Mouse (Mus musculus): ENCODE measurements around the gene Acot11. TPM values are rescaled to one million over a fixed set of nuclear protein-coding genes. Genes with fewer than 3 reads are reported as not detected.
"Not testable (repeated sequence)": the region's sequence is repeated elsewhere in the genome, so short reads cannot be mapped to it uniquely, and the experiment has no call there.

The Acot11 gene
- polyA plus RNA-seq, 1 experiment from 2014 or later: 2.7 TPM

DNA sequence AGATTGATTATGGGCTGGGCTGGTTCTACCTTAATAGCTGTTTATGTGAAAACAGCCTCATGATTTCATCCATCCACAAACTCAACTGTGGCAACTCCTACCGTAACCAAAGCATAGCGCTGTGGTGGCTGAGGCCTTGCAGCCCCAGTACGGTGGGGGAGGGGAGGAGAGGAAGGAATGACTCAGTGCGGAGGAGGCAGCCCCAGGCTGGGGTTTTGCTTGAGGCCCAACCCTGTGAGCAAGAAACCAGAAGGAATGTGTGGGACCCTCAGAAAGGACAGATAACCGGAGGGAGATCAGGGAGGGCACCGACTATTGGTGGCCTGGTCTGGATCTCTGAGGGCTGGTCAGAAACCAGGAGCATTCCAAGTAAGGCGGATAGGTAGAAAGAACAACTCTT, 17.0 kb downstream of the Acot11 start:
- Histone ChIP-seq H3K4me3 (replicated peaks) (no peak overlapping the region), H3K4me1 (peaks cover 59% of the 10 kb centered on the region), H3K27ac (peak overlapping the region; percentile 91; the same call in 1 of the 2 replicates), H3K9ac (no peak overlapping the region), H3K27me3 (no peaks in the 10 kb centered on the region), H3K9me3 (replicated peaks) (no peaks in the 10 kb centered on the region), H3K4me2 (no peak overlapping the region), H3K36me3 (no peaks in the 10 kb centered on the region)
- 36% methylated on average over 7 of the region's 7 CpGs for WGBS
- 0 out of 2 replicates have a peak, but pooled peaks have one; percentile 31 for ATAC-seq (replicated peaks; ENCODE audit: low FRiP score)

DNA sequence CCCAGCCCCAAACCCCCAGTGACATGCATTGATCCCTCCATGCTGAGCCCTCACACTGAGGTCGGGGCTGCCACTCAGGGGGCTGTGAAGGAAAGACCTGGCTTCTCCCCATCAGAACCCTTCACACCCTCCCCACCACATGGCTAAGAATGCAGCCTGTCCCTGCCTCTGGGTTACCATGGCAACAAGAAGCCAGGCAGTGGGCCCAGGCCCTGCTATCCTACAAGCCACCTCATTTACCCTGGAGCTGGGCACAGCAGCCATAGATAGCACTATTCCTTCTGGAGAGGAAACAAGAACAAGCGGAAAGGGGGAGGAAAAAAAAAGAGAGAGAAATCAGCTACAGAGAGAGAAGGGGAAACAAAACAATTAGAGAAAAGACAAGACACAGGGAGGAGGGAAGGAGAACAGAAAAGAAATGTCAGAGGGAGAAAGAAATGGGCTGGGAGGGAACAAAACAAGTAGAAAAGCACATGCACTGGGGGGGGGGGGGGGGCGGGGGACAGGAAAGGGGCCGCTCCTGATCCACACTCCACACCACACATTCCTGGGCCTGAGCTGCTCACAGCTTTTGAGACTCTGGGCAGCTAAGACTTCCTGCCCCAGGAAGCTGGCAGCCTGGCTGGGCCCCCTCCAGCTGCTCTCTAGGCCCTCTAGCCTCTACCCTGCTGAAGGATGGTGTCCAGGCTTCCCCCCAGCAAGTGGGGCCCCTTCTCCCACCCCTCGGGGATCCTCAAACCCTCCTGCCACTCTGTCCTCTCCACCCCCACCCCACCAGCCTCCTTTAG, 18.9 kb downstream of the Acot11 start:
- Histone ChIP-seq H3K4me2 (no peak overlapping the region), H3K27me3 (no peaks in the 10 kb centered on the region), H3K9ac (0 out of 2 replicates have a peak overlapping the region, but pooled peaks have one; percentile 21), H3K36me3 (no peaks in the 10 kb centered on the region), H3K4me1 (peaks cover 62% of the 10 kb centered on the region), H3K4me3 (replicated peaks) (no peak overlapping the region), H3K9me3 (replicated peaks) (no peaks in the 10 kb centered on the region), H3K27ac (peak overlapping the region; percentile 91)
- WGBS: 13% methylated on average over 4 of the region's 5 CpGs
- ATAC-seq (replicated peaks; ENCODE audit: low FRiP score): peak; percentile 67

DNA sequence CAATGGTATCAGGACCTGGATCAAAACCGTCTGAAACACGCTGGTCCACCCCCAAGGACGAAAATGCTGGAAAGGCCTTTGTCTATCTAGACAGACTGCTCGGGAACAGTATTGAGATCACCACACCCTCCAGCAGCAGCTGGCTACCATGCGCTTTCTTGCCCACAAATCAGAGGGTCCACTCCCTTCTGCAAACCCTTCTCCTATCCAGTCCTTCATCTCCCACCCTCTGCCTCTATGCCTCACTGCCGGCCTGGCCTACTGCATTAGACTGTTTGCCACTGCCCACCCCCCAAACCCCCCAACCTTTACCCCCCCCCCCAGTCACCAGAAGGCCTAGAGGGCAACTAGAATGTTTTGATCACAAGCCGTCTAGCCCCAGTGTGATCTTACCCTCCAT, 19.5 kb downstream of the Acot11 start:
- Histone ChIP-seq H3K4me3 (replicated peaks) (no peak overlapping the region), H3K27ac (peak overlapping the region; percentile 91; the same call in 1 of the 2 replicates), H3K4me1 (peaks cover 66% of the 10 kb centered on the region), H3K9me3 (replicated peaks) (no peaks in the 10 kb centered on the region), H3K9ac (no peak overlapping the region), H3K27me3 (no peaks in the 10 kb centered on the region), H3K4me2 (no peak overlapping the region), H3K36me3 (no peaks in the 10 kb centered on the region)
- 60% methylated on average over 7 of the region's 7 CpGs for WGBS
- no peak for ATAC-seq (replicated peaks; ENCODE audit: low FRiP score)

DNA sequence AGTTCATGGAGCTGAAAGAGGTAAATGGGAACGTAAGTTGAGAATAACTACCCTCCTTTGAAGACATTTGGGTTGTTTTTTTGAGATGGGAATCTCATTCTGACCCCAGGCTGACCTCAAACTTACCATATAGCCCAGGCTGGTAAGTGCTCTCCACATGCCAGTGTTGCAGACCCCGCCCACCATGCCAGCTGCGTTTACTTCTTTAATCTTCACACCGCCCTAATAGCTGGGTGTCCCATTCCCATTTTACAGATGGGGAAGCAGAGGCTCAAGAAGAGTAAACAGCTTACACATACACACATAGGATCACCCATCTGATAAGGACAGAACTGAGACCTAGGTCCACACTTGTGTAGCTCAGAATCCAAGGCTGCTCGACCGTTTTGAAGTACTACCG, 20.0 kb downstream of the Acot11 start:
- no peaks in the 10 kb centered on the region for H3K27me3 ChIP-seq
- H3K9ac ChIP-seq: no peak overlapping the region
- ATAC-seq (replicated peaks; ENCODE audit: low FRiP score): no peak
- H3K9me3 ChIP-seq (replicated peaks): no peaks in the 10 kb centered on the region
- WGBS: 90% methylated on average over 7 of the region's 7 CpGs
- H3K36me3 ChIP-seq: no peaks in the 10 kb centered on the region
- no peak overlapping the region for H3K4me2 ChIP-seq
- H3K27ac ChIP-seq: 0 out of 2 replicates have a peak overlapping the region, but pooled peaks have one; percentile 91
- H3K4me1 ChIP-seq: peaks cover 64% of the 10 kb centered on the region
- no peak overlapping the region for H3K4me3 ChIP-seq (replicated peaks)

- H3K9me3 ChIP-seq (replicated peaks): no peaks in the 10 kb centered on the region
- ATAC-seq (replicated peaks; ENCODE audit: low FRiP score): no peak
- H3K4me2 ChIP-seq: no peak overlapping the region
- H3K27ac ChIP-seq: no peak overlapping the region
- no peak overlapping the region for H3K4me3 ChIP-seq (replicated peaks)
- peaks cover 64% of the 10 kb centered on the region for H3K4me1 ChIP-seq
- H3K36me3 ChIP-seq: no peaks in the 10 kb centered on the region
- H3K9ac ChIP-seq: no peak overlapping the region
- 66% methylated on average over 10 of the region's 10 CpGs for WGBS
- no peaks in the 10 kb centered on the region for H3K27me3 ChIP-seq
These were observed 21.7 kb downstream of the Acot11 start for GRCm38 (mm10) chr4:106783137-106783536.

- WGBS: 34% methylated on average over 3 of the region's 3 CpGs
- peak; percentile 22; the same call in 1 of the 2 replicates for ATAC-seq (replicated peaks; ENCODE audit: low FRiP score)
These were observed 24.8 kb downstream of the Acot11 start for GRCm38 (mm10) chr4:106780045-106780444.

GRCm38 (mm10) chr4:106778116-106778788, 26.5 kb downstream of the Acot11 start:
- Histone ChIP-seq H3K9me3 (replicated peaks) (no peaks in the 10 kb centered on the region), H3K27ac (peak overlapping the region; percentile 76), H3K9ac (no peak overlapping the region), H3K4me3 (replicated peaks) (no peak overlapping the region), H3K4me1 (peaks cover 42% of the 10 kb centered on the region), H3K27me3 (no peaks in the 10 kb centered on the region), H3K4me2 (no peak overlapping the region), H3K36me3 (no peaks in the 10 kb centered on the region)
- peak; percentile 92 for ATAC-seq (replicated peaks; ENCODE audit: low FRiP score)
- 44% methylated on average over 5 of the region's 5 CpGs for WGBS

More at GRCm38 (mm10) chr4:106780045-106780444, 24.8 kb downstream of the Acot11 start:
- H3K36me3 ChIP-seq: no peaks in the 10 kb centered on the region
- H3K9ac ChIP-seq: no peak overlapping the region
- H3K9me3 ChIP-seq (replicated peaks): no peaks in the 10 kb centered on the region
- H3K4me2 ChIP-seq: no peak overlapping the region
- H3K4me1 ChIP-seq: peaks cover 47% of the 10 kb centered on the region
- no peak overlapping the region for H3K4me3 ChIP-seq (replicated peaks)
- peak overlapping the region; percentile 51 for H3K27ac ChIP-seq
- H3K27me3 ChIP-seq: no peaks in the 10 kb centered on the region

DNA sequence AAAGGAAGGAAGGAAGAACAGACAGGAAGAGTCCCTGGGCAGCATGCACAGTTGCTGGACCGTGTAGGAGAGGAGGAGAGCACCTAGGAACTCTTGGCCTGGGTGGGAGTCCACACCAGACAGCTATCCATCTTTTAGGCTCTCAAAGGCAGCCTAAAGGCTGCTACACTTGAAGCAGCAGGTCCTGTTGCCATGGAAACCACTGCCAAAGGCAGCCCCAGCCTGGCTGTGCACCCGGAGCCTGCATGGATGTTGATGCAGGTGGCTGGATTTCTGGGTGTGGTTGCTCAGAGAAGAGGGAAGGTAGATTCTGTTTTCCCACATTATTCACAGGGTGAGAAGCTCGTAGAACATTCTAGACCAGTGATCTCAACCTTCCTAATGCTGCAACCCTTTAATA, 27.8 kb downstream of the Acot11 start:
- H3K4me2 ChIP-seq: no peak overlapping the region
- WGBS: 35% methylated on average over 3 of the region's 3 CpGs
- H3K27ac ChIP-seq: no peak overlapping the region
- H3K9me3 ChIP-seq (replicated peaks): no peaks in the 10 kb centered on the region
- H3K4me3 ChIP-seq (replicated peaks): no peak overlapping the region
- no peak for ATAC-seq (replicated peaks; ENCODE audit: low FRiP score)
- no peak overlapping the region for H3K9ac ChIP-seq
- peaks cover 37% of the 10 kb centered on the region for H3K4me1 ChIP-seq
- H3K36me3 ChIP-seq: no peaks in the 10 kb centered on the region
- H3K27me3 ChIP-seq: no peaks in the 10 kb centered on the region

GRCm38 (mm10) chr4:106775767-106776166, 29.0 kb downstream of the Acot11 start:
- H3K27ac ChIP-seq; H3K9ac ChIP-seq; H3K27me3 ChIP-seq; H3K9me3 ChIP-seq (replicated peaks); H3K4me2 ChIP-seq; H3K4me3 ChIP-seq (replicated peaks); ATAC-seq (replicated peaks; ENCODE audit: low FRiP score); H3K36me3 ChIP-seq: not testable (repeated sequence)
- WGBS: 86% methylated on average over 6 of the region's 6 CpGs
- peaks cover 36% of the 10 kb centered on the region for H3K4me1 ChIP-seq

DNA sequence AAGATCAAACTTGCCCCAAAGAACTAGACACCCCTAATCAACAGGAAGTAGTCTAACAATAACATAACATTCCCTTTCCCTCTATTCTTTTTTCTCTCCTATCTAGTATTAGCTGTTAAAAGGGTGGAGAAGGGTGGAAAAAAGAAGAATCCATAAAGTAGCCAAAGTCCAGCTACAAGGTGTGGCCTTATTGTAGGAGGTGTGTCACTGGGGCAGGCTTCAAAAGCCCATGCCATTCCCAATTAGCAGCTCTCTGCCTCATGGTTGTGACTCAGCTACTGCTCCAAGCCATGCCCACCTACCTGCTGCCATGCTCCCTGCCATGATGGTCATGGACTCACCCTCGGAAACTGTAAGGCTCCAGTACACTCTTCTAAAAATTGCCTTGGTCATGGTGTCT, 32.2 kb downstream of the Acot11 start:
- Histone ChIP-seq H3K27me3 (no peaks in the 10 kb centered on the region), H3K36me3 (no peaks in the 10 kb centered on the region), H3K4me3 (replicated peaks) (no peak overlapping the region), H3K9ac (no peak overlapping the region), H3K4me2 (no peak overlapping the region), H3K4me1 (peaks cover 8% of the 10 kb centered on the region), H3K27ac (no peak overlapping the region), H3K9me3 (replicated peaks) (no peaks in the 10 kb centered on the region)
- ATAC-seq (replicated peaks; ENCODE audit: low FRiP score): no peak
- 84% methylated on average over 1 of the region's 1 CpGs for WGBS

DNA sequence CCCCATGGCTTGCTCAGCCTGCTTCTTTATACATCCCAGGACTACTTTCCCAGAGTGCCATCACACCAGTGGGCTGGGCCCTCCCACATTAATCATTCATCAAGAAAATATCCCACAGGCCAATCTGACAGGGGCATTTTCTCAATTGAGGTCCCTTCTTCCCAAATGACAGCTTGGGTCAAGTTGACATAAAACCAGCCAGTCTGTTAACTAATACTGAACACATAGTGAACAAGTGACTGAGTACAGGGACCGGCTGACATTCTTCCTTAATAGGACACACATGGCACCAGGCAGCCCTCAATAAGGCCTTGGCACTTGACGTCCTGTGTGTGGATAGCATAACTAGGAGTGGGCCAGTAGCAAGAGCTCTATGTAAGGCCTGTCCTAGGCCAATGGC, 35.5 kb downstream of the Acot11 start:
- WGBS: 80% methylated on average over 2 of the region's 2 CpGs

DNA sequence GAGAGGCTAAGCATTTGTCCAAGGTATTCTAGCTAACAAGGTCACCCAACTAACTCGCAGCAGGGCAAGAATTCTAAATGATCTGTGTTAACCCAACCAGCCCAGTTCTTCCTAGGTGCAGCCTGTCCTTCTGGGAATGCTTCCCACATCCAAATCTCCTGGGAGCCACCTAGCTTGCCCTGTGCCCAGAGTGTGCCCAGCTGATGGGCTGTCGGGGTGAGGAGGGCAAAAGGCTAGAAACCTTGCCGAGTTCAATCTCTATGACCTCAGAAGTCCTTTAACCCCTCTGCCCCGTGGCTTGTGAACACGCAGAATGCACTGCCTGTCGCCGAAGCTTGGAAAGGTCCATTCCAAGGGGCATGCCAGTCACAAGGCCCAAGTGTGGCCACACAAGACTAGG, 40.6 kb downstream of the Acot11 start:
- H3K4me3 ChIP-seq (replicated peaks): no peak overlapping the region
- no peaks in the 10 kb centered on the region for H3K36me3 ChIP-seq
- ATAC-seq (replicated peaks; ENCODE audit: low FRiP score): no peak
- no peaks in the 10 kb centered on the region for H3K27me3 ChIP-seq
- no peaks in the 10 kb centered on the region for H3K4me1 ChIP-seq
- no peaks in the 10 kb centered on the region for H3K9me3 ChIP-seq (replicated peaks)
- H3K27ac ChIP-seq: no peak overlapping the region
- no peak overlapping the region for H3K9ac ChIP-seq
- 72% methylated on average over 7 of the region's 7 CpGs for WGBS
- no peak overlapping the region for H3K4me2 ChIP-seq

More for the DNA sequence above, 35.5 kb downstream of the Acot11 start:
- Histone ChIP-seq H3K27me3 (no peaks in the 10 kb centered on the region), H3K4me2 (no peak overlapping the region), H3K9ac (no peak overlapping the region), H3K36me3 (no peaks in the 10 kb centered on the region), H3K4me1 (no peaks in the 10 kb centered on the region), H3K4me3 (replicated peaks) (no peak overlapping the region), H3K9me3 (replicated peaks) (no peaks in the 10 kb centered on the region), H3K27ac (no peak overlapping the region)
- no peak for ATAC-seq (replicated peaks; ENCODE audit: low FRiP score)
